Mouse (Mus musculus) midbrain, embryonic 14.5 days (tissue): ENCODE results near the gene Tmtc1. TPM values are rescaled to one million over a fixed set of nuclear protein-coding genes. Genes with fewer than 3 reads are reported as not detected.

Experiments
- ATAC-seq: fragments of 200-750 bp; cut with Nextera tagmentation; 2 replicates; pipeline ENCODE4 v1.8.0; 2017; ENCODE audit warnings: moderate number of reproducible peaks, moderate library complexity; ENCODE audit not compliant: low FRiP score, low TSS enrichment
- DNase-seq: peaks from one replicate; pipeline ENCODE4 v3.0.0-alpha.2; 2015
- H3K27ac ChIP-seq: fragments of 300-500 bp; sonication (generic); replicated peaks from 2 replicates; pipeline ENCODE4 v1.5.1; 2014; ENCODE audit warnings: mild to moderate bottlenecking, low read depth, low read length, moderate library complexity
- H3K27me3 ChIP-seq: fragments of 300-500 bp; sonication (generic); 2 replicates; pipeline ENCODE4 v1.6.1; 2014; ENCODE audit warnings: low read length, control low read depth, mixed read lengths; ENCODE audit not compliant: control insufficient read depth, insufficient read depth
- H3K36me3 ChIP-seq: fragments of 300-500 bp; sonication (generic); 2 replicates; pipeline ENCODE4 v1.6.1; 2014; ENCODE audit warnings: low read length, control low read depth; ENCODE audit not compliant: control insufficient read depth, insufficient read depth
- H3K4me1 ChIP-seq: fragments of 300-500 bp; sonication (generic); 2 replicates; pipeline ENCODE4 v1.6.1; 2014; ENCODE audit warnings: mild to moderate bottlenecking, antibody characterized with exemption, low read length, control low read depth; ENCODE audit not compliant: control insufficient read depth, insufficient read depth
- H3K4me2 ChIP-seq: fragments of 300-500 bp; sonication (generic); 2 replicates; pipeline ENCODE4 v1.6.1; 2014; ENCODE audit warnings: mild to moderate bottlenecking, low read length, moderate library complexity
- H3K4me3 ChIP-seq: fragments of 300-500 bp; sonication (generic); replicated peaks from 2 replicates; pipeline ENCODE4 v1.5.1; 2014; ENCODE audit warnings: low read depth, low read length
- H3K9ac ChIP-seq: fragments of 300-500 bp; sonication (generic); replicated peaks from 2 replicates; pipeline ENCODE4 v1.6.1; 2014; ENCODE audit warnings: mild to moderate bottlenecking, low read length, moderate library complexity
- H3K9me3 ChIP-seq: fragments of 300-500 bp; sonication (generic); 2 replicates; pipeline ENCODE4 v1.6.1; 2016; ENCODE audit warnings: low read length, control low read depth, mixed read lengths; ENCODE audit not compliant: control insufficient read depth
- WGBS: fragments of 180-500 bp; shearing (Covaris S2); extraction: QIAGEN DNeasy Blood & Tissue Kit; methylation state at CpG from one replicate; pipeline ENCODE4 v1.1.7; 2014; 5-methylcytosine and 5-hydroxymethylcytosine counted together
- polyA plus RNA-seq: library from polyadenylated mRNA; unstranded; fragments of >200 nt; fragmentation: Nextera tagmentation; extraction: Ambion mirVana; gene quantifications from 2 replicates; pipeline ENCODE4 v1.2.1, GENCODE M21; 2014

Gene Tmtc1
- polyA plus RNA-seq, 1 experiment from 2014 or later = 3.1 TPM

DNA sequence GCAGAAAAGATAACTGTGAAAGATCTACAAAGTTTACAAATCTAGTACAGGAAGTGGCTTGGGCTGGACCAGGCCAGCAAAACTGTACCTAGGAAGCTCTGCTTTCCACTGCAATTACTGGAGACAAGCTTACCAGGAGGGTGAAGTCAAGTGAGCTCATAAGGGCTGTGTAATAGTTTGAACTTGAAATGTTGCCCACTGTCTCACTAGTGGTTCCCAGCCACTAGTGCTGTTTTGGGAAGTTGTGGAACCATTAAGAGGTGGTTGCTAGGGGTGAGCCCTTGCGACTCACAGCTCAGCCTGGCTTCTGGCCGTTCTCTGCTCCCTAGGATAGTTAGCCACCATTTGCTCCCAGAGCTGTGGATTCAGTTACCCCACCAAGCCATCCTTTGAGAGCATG, 112.3 kb downstream of the Tmtc1 start:
- Histone ChIP-seq H3K27me3 (no peaks in the 10 kb centered on the region), H3K4me2 (no peak overlapping the region), H3K9me3 (no peaks in the 10 kb centered on the region), H3K9ac (no peak overlapping the region), H3K27ac (no peak overlapping the region), H3K36me3 (no peaks in the 10 kb centered on the region), H3K4me1 (no peaks in the 10 kb centered on the region), H3K4me3 (no peak overlapping the region)
- ATAC-seq = no peak
- no peak for DNase-seq
- WGBS = 91% methylated on average over 2 of the region's 2 CpGs

GRCm38 (mm10) chr6:148329976-148330375, 114.2 kb downstream of the Tmtc1 start:
- DNase-seq (no peak), ATAC-seq (no peak)
- no peak overlapping the region for H3K9ac ChIP-seq

GRCm38 (mm10) chr6:148328928-148329327, 115.3 kb downstream of the Tmtc1 start:
- no peak overlapping the region for H3K4me3 ChIP-seq
- no peak for ATAC-seq
- no peak overlapping the region for H3K27ac ChIP-seq
- no peak for DNase-seq
- no peak overlapping the region for H3K4me2 ChIP-seq
- H3K4me1 ChIP-seq = no peaks in the 10 kb centered on the region
- H3K9ac ChIP-seq = no peak overlapping the region
- 87% methylated on average over 2 of the region's 2 CpGs for WGBS
- no peaks in the 10 kb centered on the region for H3K36me3 ChIP-seq
- no peaks in the 10 kb centered on the region for H3K27me3 ChIP-seq
- H3K9me3 ChIP-seq = no peaks in the 10 kb centered on the region

More at GRCm38 (mm10) chr6:148329976-148330375, 114.2 kb downstream of the Tmtc1 start:
- Histone ChIP-seq H3K9me3 (no peaks in the 10 kb centered on the region), H3K4me3 (no peak overlapping the region), H3K36me3 (no peaks in the 10 kb centered on the region), H3K27ac (no peak overlapping the region), H3K4me2 (no peak overlapping the region), H3K27me3 (no peaks in the 10 kb centered on the region), H3K4me1 (no peaks in the 10 kb centered on the region)

DNA sequence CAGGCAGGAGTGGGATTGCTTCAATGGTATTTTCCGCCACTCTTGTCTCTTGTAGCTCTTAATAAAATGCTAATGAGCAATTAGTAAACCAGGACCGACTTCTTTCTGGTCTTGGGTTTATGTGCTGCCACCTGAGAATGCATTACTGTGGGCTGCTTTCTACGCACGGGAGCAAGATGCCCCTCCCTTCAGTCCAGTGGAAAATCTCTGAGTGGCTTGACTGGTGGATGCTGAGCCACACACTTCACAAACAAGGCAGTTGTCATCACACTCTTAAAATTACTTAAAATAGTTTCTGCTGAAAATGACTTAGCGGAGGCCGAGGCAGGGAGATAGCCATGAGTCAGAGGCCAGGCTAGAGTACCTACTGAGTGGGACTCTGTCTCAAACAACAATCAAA, 116.1 kb downstream of the Tmtc1 start:
- 79% methylated on average over 6 of the region's 6 CpGs for WGBS
- no peak overlapping the region for H3K9ac ChIP-seq

GRCm38 (mm10) chr6:148318736-148319135, 125.5 kb downstream of the Tmtc1 start:
- no peak overlapping the region for H3K4me2 ChIP-seq
- H3K4me3 ChIP-seq = no peak overlapping the region
- H3K36me3 ChIP-seq = no peaks in the 10 kb centered on the region
- no peak overlapping the region for H3K9ac ChIP-seq
- DNase-seq = no peak
- H3K9me3 ChIP-seq = no peaks in the 10 kb centered on the region
- no peaks in the 10 kb centered on the region for H3K4me1 ChIP-seq
- no peak overlapping the region for H3K27ac ChIP-seq
- ATAC-seq = no peak
- no peaks in the 10 kb centered on the region for H3K27me3 ChIP-seq

More for the DNA sequence above, 116.1 kb downstream of the Tmtc1 start:
- Histone ChIP-seq H3K27ac (no peak overlapping the region), H3K4me3 (no peak overlapping the region), H3K36me3 (no peaks in the 10 kb centered on the region), H3K27me3 (no peaks in the 10 kb centered on the region), H3K9me3 (no peaks in the 10 kb centered on the region), H3K4me2 (no peak overlapping the region), H3K4me1 (no peaks in the 10 kb centered on the region)
- ATAC-seq (no peak), DNase-seq (no peak)

DNA sequence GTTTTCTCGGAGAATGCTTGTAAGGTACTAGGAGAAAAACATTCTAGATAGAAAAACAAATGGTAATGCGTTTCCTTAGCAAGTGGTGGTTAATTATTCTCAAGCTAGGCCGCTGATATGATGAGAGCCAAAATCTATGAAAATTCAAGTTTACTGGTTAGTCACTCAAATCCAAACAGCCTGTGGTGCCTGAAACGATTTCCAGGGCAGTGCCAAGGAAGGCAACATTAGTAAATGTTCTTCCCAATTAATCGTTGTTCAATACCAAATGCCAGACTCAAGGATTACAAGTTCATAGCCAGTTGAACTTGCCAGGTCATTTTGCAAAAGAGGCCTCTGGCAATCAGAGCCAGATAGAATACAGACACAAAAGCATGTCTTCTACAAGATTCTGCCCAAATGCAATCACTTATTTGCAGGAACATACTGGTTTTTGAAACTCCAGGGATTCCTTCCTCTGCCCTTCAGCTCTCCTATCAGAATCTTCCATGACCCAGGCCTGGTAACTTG, 128.6 kb downstream of the Tmtc1 start:
- no peak overlapping the region for H3K4me3 ChIP-seq
- no peak for ATAC-seq

GRCm38 (mm10) chr6:148315106-148315505, 129.1 kb downstream of the Tmtc1 start:
- H3K27me3 ChIP-seq = no peaks in the 10 kb centered on the region
- DNase-seq = no peak
- no peak overlapping the region for H3K4me2 ChIP-seq
- H3K36me3 ChIP-seq = no peaks in the 10 kb centered on the region
- no peaks in the 10 kb centered on the region for H3K9me3 ChIP-seq
- H3K4me3 ChIP-seq = no peak overlapping the region
- no peak for ATAC-seq
- H3K4me1 ChIP-seq = no peaks in the 10 kb centered on the region
- no peak overlapping the region for H3K9ac ChIP-seq
- no peak overlapping the region for H3K27ac ChIP-seq

More for the DNA sequence above, 128.6 kb downstream of the Tmtc1 start:
- no peak overlapping the region for H3K4me2 ChIP-seq
- H3K27me3 ChIP-seq = no peaks in the 10 kb centered on the region
- H3K9me3 ChIP-seq = no peaks in the 10 kb centered on the region
- no peak for DNase-seq
- H3K27ac ChIP-seq = no peak overlapping the region
- no peaks in the 10 kb centered on the region for H3K4me1 ChIP-seq
- WGBS = 89% methylated on average over 5 of the region's 5 CpGs
- H3K36me3 ChIP-seq = no peaks in the 10 kb centered on the region
- no peak overlapping the region for H3K9ac ChIP-seq

DNA sequence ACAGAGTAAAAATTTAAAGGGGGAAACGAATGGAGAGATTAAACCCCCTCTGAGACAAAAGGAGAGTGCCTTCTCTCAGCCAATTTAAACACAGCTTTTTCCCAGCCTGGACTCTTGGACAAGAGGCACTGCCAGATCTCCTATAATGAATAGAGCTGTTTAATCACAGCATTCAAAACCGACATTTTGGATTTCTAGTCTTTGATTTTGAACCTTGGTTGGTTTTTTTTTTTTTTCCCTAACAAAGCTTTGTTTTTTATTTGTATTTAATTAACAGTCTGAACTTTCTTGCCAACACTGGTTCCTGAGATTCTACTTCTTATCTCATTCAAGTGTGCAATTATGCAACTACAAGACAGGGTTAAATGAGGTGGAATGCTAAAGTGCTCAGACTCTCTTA, 133.2 kb downstream of the Tmtc1 start:
- H3K4me1 ChIP-seq = no peaks in the 10 kb centered on the region

GRCm38 (mm10) chr6:148305821-148306220, 138.4 kb downstream of the Tmtc1 start:
- H3K9me3 ChIP-seq = no peaks in the 10 kb centered on the region
- DNase-seq (no peak), ATAC-seq (no peak)
- no peaks in the 10 kb centered on the region for H3K36me3 ChIP-seq
- no peak overlapping the region for H3K4me2 ChIP-seq
- no peak overlapping the region for H3K27ac ChIP-seq
- H3K27me3 ChIP-seq = no peaks in the 10 kb centered on the region
- no peaks in the 10 kb centered on the region for H3K4me1 ChIP-seq
- H3K4me3 ChIP-seq = no peak overlapping the region
- no peak overlapping the region for H3K9ac ChIP-seq
- 93% methylated on average over 5 of the region's 5 CpGs for WGBS

More for the DNA sequence above, 133.2 kb downstream of the Tmtc1 start:
- H3K9ac ChIP-seq = no peak overlapping the region
- H3K27ac ChIP-seq = no peak overlapping the region
- no peaks in the 10 kb centered on the region for H3K9me3 ChIP-seq
- WGBS = 28% methylated on average over 2 of the region's 2 CpGs
- H3K36me3 ChIP-seq = no peaks in the 10 kb centered on the region
- DNase-seq = peak; percentile 4
- H3K4me2 ChIP-seq = no peak overlapping the region
- ATAC-seq = no peak
- no peaks in the 10 kb centered on the region for H3K27me3 ChIP-seq
- H3K4me3 ChIP-seq = no peak overlapping the region
